ENCODE assay signal across 11 mouse cellular contexts in genomic region chr16:30155486-30156246, GRCm38 (mm10).
DNase-seq lines count a peak whose midpoint lies in the region; ATAC-seq and TF ChIP-seq lines count a peak whose summit lies in the region.
"Had no signal": no experiment of that assay in that cellular context is flagged by ENCODE, and none has a peak within 500 bp of the region (broad histone marks: within the 10 kb centered on the region; RNA-seq: fewer than 3 reads in every experiment).

No protein-coding gene starts in this region.

- H3K4me1 ChIP-seq in forebrain, embryonic 12.5 days = peaks cover 16% of the 10 kb centered on the region
- peaks cover 32% of the 10 kb centered on the region for H3K4me1 ChIP-seq in limb, embryonic 13.5 days
- peaks cover 7% of the 10 kb centered on the region; the same call in 1 of the 2 replicates for H3K4me1 ChIP-seq in small intestine, adult 2 months (ENCODE audit: control insufficient read depth, insufficient read depth, insufficient read length, low read length)
- 0 out of 2 replicates have a peak, but pooled peaks cover 2% of the 10 kb centered on the region for H3K4me1 ChIP-seq in lung, adult 2 months (ENCODE audit: control insufficient read depth, insufficient read depth, low read length)

- no peak for TF ChIP-seq CTCF in small intestine, adult 2 months (IDR thresholded peaks at IDR 0.05; ENCODE audit: extremely low read depth, insufficient read length, insufficient replicate concordance, low read depth, low read length)
- no peak for TF ChIP-seq CTCF in lung, adult 2 months (IDR thresholded peaks at IDR 0.05; ENCODE audit: insufficient read depth, low read length)

- H3K27ac ChIP-seq in forebrain, embryonic 12.5 days = 0 out of 2 replicates have a peak overlapping the region, but pooled peaks have one; percentile 59
- H3K27ac ChIP-seq in limb, embryonic 13.5 days = peak overlapping the region; percentile 70
- peak overlapping the region; percentile 39; the same call in 1 of the 2 replicates for H3K27ac ChIP-seq in small intestine, adult 2 months (ENCODE audit: insufficient read depth, low read depth, low read length)

- H3K27me3 ChIP-seq in forebrain, embryonic 12.5 days = peaks cover 24% of the 10 kb centered on the region
- no peaks in the 10 kb centered on the region for H3K27me3 ChIP-seq in limb, embryonic 13.5 days
- no peaks in the 10 kb centered on the region for H3K27me3 ChIP-seq in small intestine, adult 2 months (ENCODE audit: control insufficient read depth, insufficient read depth, low read length)

- H3K9ac ChIP-seq in forebrain, embryonic 12.5 days = no peak overlapping the region
- H3K9ac ChIP-seq in limb, embryonic 13.5 days = no peak overlapping the region

- WGBS in forebrain, embryonic 12.5 days = 13% methylated on average over 6 of the region's 6 CpGs
- WGBS in limb, embryonic 13.5 days = 8% methylated on average over 6 of the region's 6 CpGs
- WGBS in small intestine, adult 2 months = 81% methylated on average over 6 of the region's 6 CpGs
- 63% methylated on average over 6 of the region's 6 CpGs for WGBS in lung, adult 2 months

- DNase-seq in left cerebral cortex, postnatal 14 days (ENCODE audit: low spot score in 2 of 2) = peak; percentile 24 to 39
- DNase-seq in left cerebral cortex, postnatal 36 days (ENCODE audit: low spot score in 2 of 2) = no peak
- no peak for DNase-seq in lung, adult 2 months
- no peak for DNase-seq in heart, postnatal 14 days
- DNase-seq in cerebellum, postnatal 10 days = no peak
- DNase-seq: adrenal gland, postnatal 14 days; kidney, postnatal 36 days had no signal

- no peaks in the 10 kb centered on the region for H3K9me3 ChIP-seq in forebrain, embryonic 12.5 days
- H3K9me3 ChIP-seq in limb, embryonic 13.5 days = no peaks in the 10 kb centered on the region

- H3K4me2 ChIP-seq in forebrain, embryonic 12.5 days = peak overlapping the region; percentile 2; the same call in 1 of the 2 replicates
- peak overlapping the region; percentile 23; the same call in 1 of the 2 replicates for H3K4me2 ChIP-seq in limb, embryonic 13.5 days (replicated peaks)

- H3K4me3 ChIP-seq in forebrain, embryonic 12.5 days (replicated peaks) = no peak overlapping the region
- H3K4me3 ChIP-seq in limb, embryonic 13.5 days = no peak overlapping the region
- no peak overlapping the region for H3K4me3 ChIP-seq in small intestine, adult 2 months (ENCODE audit: low read depth, low read length)
- H3K4me3 ChIP-seq in lung, adult 2 months (replicated peaks; ENCODE audit: extremely low read depth, low read depth, low read length) = no peak overlapping the region

- no peak for TF ChIP-seq POLR2A in small intestine, adult 2 months (IDR thresholded peaks at IDR 0.05; ENCODE audit: low read depth, low read length)
- TF ChIP-seq POLR2A in lung, adult 2 months (IDR thresholded peaks at IDR 0.05; ENCODE audit: borderline replicate concordance, extremely low read depth, low read depth, low read length) = no peak

- intact Hi-C loops in left cerebral cortex, postnatal 14 days (cut with DNase I) = no loop called here
- intact Hi-C loops in left cerebral cortex, postnatal 36 days (cut with DNase I) = no loop called here
- intact Hi-C loops in heart, postnatal 14 days (cut with DNase I) = no loop called here

- no peaks in the 10 kb centered on the region for H3K36me3 ChIP-seq in forebrain, embryonic 12.5 days (replicated peaks)
- H3K36me3 ChIP-seq in limb, embryonic 13.5 days = no peaks in the 10 kb centered on the region
- no peaks in the 10 kb centered on the region for H3K36me3 ChIP-seq in small intestine, adult 2 months (ENCODE audit: control insufficient read depth, insufficient read depth, low read length)

- ATAC-seq in forebrain, embryonic 12.5 days (ENCODE audit: low FRiP score) = peak; percentile 88
- peak; percentile 64; the same call in 1 of the 2 replicates for ATAC-seq in limb, embryonic 13.5 days (ENCODE audit: low FRiP score, low read depth)
- ATAC-seq: CD4-positive, CD25-positive, alpha-beta regulatory T cell, adult 4 months had no signal

Comparison
In these comparisons a context has a peak if more than half of its experiments do, and no peak if none do; other contexts are left out.
1. DNase-seq: peak in left cerebral cortex, postnatal 14 days (2 of 2); none in left cerebral cortex, postnatal 36 days (0 of 2), lung, adult 2 months (single experiment), heart, postnatal 14 days (0 of 2) and cerebellum, postnatal 10 days (0 of 2).
2. Peak in every context shown above with its lines, with median percentiles within 50 percentile points of each other: H3K27ac ChIP-seq.